Mouse (Mus musculus): ENCODE results near the gene Gabra4. TPM values are rescaled to one million over a fixed set of nuclear protein-coding genes. Genes with fewer than 3 reads are reported as not detected.

Gabra4 gene
- polyA plus RNA-seq, 2 experiments from 2014 or later: not detected

Other genes with a start within 250 kb of the Gabra4 start
- not detected for gene Cox7b2, start 110.1 kb downstream of the Gabra4 start, polyA plus RNA-seq (2017; shearing (Covaris generic))
- gene Gabrb1, start 195 bp downstream of the Gabra4 start, polyA plus RNA-seq (2017; shearing (Covaris generic)): under 1 TPM in 1 of 2 experiments, not detected in 1; 0.04 TPM

All from activated CD4-positive, CD25-positive, alpha-beta regulatory T cell, adult 4 months (primary cell).